Mouse (Mus musculus): Measurements from ENCODE around the gene Lgmn.

Lgmn gene

DNA sequence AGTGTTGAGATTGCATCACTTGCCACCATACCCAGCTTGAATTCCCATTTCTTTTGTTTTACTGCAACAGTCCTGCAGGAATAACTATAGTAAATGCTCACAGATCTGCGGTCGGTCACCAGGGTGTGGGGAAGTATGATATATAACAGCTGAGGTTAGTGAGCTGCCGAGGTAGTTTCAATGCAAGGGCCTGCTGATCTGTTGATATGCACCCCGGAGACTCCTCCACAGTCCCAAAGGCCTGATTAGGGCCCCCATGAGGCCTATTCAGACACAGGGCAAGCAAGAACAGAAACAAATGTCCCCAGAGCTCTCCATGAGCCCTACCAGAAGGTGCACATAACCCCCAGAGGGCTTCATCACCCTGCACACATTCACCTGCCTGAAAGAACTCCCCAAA is 9.4 kb downstream of the Lgmn start:
- peak; percentile 30 for DNase-seq

DNA sequence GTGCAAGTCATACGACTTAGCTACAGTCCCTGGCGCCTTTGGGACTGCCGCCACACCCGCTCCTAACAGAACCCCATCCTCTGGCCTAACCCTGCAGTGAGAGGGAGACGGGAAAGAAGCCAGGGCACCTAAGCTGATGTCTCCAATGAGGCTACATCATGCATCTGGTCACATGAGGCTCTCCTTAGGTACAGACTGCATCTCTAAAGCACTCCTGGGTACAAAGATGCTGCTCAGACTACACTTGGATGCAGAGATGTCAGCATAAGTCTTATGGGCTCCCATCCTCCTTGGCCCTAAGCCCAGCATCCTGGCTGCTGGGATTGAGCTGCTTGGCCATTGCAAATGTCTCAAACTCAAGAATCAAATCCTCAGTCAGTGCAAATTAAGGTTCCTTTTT is 10.0 kb downstream of the Lgmn start:
- no peak for DNase-seq

DNA sequence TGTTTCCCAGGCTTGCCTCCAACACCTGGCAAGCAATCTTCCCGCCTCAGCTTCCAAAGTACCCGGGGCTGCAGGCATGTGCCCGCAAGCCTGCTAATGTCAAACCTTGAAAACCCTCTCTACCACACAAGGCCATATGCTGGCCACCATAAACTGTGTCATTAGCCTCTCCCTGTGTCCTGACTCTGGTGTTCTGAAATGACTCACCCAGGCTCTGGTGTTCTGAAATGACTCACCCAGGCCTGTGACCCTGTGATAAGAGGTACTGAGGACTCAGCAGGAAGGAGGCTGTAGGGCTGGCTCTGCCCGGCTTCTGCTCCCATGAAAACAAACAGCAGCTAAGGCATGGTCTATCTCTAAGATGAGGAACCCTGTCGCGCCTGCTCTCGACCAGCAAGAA is 13.3 kb downstream of the Lgmn start:
- peak; percentile 78 for DNase-seq

DNA sequence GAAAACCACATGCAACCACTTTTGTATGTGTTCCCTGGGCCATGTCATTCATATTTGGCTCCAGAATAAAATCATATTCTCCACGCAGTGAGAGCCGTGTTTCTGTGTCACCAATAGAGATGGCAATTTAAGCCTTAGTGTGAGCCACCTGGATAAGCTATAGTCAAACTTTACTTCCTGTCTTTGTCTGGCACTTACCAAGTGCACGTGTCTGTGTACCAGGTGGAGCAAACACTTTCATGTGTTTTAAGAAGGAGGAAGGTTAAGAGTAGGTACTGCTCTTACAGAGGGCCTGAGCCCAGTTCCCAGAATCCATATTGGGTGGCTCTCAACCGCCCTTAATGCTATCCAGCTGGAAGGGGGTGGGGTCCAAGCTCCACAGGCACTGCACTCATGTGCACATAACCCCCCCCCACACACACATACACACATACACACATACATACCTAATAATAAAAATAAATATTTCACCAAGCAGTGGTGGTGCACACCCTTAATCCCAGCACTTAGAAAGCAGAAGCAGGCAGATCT is 14.5 kb downstream of the Lgmn start:
- no peak for DNase-seq

DNA sequence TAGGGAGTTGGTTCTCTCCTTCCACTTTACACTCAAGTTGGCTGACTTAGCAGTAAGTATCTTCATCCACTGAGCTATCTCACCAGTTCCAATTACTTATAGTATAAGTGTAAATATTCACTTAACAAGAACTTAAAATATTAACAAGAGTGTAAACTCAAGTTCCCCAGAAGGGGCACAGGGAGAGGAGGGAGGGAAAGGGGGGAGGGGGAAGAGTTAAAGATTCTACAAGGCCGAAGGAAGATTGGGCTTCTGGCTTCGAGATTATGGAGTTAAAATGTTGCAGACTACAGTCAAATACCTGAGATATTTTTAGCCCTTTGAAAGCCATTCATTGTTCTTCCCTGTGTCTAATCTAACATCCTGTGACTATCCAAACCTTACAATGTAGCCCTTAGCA is 15.2 kb downstream of the Lgmn start:
- no peak for DNase-seq

DNA sequence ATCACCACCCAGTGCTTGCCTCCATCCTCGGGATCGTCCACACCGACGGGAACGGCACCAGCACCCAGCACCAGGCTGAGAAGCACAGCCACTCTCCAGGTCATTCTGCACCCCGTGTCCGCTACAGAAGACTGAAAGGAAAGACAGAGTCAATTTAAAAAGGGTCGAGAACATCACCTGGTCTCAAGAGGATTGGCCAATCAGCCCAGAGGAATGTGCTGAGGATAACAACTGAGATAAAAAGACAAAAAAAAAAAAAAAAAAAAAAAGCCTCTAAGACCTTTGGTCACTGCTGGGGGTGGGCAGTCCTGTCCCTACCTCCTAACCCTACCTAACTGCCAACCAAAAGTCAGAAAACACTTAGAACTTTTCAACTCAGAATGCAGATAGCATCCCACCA is 16.0 kb downstream of the Lgmn start:
- DNase-seq = no peak

DNA sequence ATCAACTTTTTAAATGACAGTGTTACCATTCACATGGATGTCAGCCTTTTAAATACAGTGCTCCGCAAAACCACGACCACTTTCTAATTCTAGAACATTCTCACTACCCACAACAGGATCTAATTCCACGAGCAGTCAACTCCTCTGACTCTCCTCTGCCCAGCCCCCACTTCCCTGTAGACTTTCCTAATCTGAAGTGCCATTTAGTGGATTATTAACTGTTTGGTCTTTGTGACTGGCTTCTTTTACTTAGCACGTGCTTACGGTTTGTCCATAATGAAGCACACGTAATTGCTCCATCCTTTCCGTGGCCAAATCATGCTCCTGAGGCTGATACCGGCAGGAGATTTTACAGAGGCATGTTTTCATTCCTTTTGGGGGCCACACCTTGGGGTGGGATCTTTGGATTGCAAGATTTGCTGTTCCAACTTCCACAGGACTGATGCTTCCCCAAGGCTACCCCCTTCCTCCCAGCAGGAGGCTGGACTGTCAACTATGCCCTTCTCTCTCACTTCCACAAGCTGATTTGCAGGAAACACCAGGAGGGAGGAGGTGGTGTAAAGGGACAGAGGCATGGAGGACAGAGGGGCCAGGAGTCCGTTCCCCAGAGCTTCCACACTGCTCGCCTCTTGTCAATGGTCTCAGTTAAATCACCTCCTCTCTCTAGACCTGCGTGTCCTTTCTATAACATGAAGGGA is 16.8 kb downstream of the Lgmn start:
- DNase-seq = no peak

DNA sequence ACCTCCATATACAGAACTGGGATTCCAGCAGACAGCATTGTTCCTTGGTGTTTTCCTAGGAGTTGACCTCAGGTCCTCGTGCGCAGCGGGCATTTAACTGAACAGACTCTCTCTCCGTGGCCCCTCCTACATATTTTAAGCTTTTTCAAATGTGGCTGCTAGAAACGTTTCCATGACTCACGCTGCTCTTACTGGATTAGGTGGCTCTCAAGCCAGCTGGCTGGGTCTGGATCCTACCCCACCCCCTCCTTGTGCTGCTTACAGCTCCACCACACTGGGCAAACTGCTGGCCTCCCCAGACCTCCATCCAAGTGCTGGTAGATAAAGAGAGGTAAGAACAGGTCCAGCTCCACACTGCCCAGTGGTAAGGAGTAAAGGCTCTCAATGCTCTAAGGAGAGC is 17.5 kb downstream of the Lgmn start:
- DNase-seq = no peak

DNA sequence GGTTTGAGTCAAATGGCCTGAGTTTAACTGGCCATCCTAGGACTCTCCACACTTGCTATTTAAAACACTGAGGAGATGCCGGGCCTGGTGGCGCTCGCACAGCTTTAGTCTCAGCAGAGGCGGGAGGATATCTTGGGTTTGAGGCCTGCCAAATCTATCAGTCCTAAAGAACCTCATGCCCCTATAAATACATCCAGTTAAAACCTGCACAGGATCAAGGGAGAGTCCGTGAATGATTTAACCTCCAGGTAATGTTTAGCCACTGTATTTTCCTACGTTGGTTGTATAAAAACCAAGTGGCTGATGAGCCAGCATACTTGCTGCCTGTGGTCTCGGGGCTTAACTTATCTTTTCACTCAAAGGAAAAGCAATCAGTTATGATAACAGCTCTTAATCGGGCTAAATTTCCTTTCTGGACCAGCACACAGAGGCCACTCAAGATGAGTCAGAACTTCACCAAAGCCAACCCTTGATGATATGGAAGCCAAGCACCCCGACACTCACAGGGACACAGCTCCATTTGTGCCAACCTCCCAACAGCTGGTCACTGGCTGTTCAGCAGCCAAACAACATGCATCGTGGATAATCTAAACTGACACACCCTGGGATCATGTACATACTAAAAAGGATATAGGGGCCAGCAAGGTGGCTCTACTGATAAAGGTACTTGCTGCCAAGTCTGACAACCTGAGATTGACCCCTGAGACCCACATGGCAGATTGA is 19.3 kb downstream of the Lgmn start:
- peak; percentile 39 for DNase-seq

DNA sequence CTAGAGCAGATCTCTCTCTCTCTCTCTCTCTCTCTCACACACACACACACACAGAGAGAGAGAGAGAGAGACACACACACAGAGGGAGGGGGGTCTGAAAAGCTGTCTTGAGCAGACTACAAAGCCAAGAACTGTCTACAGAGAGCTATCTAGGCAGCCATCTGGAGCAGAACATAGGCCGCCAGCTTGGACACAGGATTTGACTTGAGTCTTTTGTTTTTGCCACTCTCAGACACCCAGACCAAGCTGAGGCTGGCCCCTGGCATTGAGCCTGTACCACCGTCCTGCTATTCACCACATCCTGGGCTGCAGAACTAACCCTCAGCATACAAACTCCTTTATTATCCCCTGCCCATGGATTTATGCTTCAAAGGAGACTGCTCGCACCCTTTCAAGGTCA is 20.1 kb downstream of the Lgmn start:
- DNase-seq = no peak

DNA sequence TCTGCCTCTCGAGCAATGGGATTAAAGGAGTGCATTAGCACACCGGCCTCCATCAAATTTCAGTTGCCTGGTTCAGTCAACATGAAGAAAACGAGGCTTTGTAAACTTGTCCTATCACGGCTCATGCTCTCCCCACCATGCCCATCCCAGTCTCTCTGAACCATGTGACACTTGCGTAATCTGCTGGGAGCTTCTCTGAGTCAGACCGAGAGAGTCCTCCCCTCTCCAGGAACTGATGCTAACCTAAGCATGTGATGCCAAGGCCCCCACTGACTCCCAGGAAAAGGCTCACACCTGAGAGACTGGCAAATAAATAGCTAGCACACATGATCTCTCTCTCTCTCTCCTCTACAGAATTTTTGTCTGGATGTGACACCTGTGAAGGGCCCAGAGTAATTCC is 21.9 kb downstream of the Lgmn start:
- DNase-seq = no peak

DNA sequence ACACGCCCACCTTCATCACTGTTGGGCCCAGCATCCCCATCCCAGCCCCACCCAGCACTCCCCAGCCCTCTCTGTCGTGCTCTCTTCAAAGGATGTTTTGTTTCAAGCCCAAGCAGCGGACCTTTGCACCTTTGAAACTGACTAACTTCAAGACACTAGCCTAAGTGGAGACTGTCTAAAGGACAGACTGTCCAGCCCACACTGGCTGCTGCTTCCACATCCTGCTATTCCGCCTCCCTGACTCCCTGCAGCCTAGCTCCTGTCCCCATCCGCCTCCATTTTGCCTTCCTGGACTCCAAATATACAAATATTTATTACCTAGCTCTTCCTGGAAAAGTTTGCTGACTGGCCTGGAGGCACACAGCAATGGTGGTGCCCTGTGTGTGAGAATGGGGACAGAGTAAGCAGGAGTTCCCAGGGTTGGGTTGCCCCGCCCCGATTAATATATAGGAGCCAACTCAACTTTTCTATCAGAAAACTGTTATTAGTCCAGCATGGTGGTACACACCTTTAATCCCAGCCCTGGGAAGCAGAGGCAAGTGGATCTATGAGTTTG is 22.6 kb downstream of the Lgmn start:
- DNase-seq = no peak

DNA sequence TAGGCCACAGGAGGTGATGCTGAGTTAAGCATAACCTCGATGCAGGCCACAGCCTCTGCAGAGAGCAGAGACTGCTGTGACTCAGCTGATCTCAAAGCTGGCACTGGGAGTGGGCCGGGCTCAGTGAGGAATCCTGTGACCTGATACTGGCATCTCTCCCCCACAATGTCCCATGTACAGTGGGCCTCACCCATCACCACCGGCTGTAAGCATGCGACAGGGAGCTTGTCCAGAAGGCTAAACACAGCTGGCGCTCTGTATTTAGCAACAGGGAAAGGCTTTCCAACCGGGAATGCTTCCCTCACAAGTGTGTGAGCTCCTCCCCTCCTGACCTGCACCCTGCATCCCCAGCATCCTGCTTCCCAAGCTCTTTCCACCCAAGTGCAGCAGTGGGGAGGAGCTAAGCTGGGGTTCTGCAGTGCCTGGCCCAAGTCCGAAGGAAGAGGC is 23.2 kb downstream of the Lgmn start:
- DNase-seq = peak; percentile 39

DNA sequence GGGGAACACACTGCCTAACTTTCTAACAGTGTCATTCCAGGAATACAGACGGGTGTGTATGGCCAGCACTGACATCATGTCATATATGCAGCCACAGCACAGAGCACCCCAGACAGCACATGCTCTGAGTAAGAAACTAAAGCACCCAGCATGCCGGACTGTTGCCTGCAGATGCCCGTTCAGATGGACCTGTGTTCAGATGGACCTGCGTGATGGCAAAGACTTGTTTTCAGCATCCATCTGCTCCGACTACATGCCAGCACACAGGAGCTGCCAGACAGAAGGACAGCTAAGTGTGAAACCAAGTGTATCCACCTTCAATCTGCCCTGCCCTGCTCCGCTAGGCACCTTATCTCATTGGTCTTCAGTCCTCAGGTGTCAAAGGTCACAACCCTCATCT is 24.9 kb downstream of the Lgmn start:
- DNase-seq = no peak

DNA sequence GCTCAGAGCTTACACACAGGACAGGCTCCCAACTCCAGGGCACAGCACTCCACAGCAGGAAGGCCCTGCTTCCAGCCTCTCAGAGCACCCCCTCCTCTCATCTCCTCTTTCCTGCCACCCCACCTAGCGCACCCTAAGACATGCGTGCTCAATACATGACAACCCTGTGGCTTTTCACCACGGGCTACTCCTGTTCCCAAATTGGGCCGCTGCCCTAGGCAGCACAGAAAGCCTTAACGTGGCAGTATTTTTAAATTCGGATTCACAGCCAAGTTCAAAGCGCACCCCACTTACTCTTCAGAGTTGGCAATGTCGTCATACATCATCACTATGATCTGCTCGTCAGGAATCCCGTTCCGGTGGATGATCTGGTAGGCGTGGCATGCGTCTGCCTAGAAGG is 26.4 kb downstream of the Lgmn start:
- no peak for DNase-seq

DNA sequence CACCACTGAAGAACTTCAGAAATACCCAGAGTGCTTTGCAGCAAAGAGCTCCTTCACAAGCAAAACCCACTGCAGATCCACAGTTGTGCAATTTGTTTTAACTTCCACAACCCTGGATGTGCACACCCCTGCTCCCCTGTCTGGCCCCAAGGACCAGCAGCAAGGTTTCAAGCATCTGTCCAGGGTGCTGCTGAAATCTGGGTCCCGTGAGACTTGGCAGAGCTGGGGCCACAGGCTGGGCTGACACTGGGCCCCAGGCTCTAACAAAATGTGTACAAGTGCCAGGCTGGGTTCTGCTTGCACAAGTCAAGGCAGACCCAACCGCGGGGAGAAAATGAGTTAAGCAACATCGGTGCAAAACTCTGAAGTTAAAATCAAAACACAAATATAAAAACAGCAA is 41.0 kb downstream of the Lgmn start:
- no peak for DNase-seq

DNA sequence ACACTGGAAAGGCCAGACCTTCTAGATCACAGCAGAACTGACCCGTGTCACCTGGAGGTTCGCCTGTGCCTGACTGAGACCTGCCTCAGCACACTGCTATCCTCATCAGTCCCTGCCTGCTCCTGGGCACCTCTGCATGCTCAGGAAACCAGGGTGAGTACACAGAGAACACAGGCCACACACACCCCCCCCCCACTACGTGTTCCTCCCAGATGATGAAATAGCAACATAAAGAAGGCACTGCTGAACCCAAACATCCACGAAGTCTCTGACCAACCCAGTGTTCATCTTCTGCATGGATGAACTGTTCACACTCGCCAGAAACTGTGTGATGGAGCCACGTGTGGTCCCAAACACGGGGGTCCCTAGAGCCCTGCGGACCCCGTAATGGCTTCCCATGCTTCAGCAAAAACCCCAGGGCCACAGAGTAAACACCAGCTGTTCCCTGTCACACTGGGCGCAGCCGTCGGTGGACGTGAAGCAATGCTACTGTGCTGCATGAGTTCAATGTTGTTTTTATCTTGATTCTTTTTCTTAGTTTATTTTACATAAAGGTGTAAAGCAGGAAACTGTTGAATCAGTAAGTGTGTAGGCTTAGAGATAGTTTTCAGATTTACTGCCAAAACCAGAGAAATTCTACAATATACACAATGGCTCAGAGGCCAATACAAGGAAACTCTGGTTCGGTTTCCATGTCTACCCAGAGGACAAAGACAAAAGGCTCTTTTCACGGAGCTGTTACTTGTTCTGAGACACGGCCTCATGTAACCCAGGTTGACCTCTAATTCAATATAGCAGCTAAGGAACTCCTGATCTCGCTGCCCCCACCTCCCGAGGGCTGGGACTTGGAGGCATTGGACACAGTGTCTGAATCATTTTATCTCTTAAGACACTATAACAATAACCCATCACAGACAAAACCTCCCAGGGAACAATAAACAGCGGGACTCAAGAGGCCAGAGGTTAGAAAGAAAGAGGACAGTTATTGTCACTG is 43.3 kb downstream of the Lgmn start:
- DNase-seq = no peak

DNA sequence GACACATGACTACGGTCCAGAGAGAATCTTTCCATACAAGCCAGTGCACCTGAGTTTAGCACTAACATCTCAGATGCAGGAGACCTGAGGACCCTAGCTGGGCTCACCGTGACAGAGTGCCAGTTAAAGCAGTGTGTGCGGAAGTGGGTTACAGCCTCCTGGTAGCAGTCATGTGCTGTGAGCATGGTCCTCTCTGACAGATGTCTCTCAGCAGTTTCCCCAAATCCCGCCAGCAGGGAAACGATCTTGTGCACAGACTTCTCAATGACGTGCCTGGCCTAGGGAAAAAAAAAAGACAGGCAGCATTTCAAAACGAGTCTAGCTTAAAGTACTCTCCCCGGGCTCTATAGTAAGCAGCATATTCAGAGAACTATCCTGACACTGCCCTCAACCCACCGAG is 44.1 kb downstream of the Lgmn start:
- DNase-seq = no peak

DNA sequence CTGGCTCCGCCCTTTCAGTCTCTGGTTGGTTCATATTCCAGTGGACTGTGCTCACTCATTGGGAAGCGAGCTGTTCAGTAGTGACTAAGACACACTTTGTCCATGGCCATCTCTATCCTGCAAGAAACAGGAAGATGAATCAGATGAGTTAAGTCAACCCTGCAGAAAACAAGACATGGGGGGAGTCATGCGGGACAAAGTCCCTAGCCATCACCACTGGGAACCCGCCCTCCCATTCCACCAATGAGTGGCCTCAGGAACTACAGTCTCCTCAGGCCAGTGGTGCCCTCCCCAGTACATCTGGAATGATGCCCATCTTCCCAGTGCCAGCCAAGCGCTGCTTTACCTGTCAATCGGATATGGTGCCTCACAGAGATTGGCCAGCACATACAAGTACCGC is 45.1 kb downstream of the Lgmn start:
- no peak for DNase-seq

DNA sequence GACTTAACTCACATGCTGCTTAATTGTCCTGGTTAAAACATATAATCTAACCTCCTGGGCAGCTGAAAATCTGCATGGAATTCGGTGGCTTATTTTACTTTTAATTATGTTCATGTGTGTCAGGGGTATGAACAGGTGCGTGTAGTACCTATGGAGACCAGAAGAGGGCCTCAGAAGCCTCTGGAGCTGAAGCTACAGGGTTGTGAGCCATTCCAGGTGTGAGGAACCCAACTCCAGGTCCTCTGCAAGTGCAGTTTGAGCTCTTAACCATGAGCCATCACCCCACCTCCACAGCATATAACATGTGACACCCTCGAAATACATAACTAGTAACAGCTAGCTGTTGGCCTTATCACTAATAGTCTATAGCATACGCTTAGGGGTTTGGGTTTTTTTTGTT is 47.6 kb downstream of the Lgmn start:
- peak; percentile 49 for DNase-seq

DNA sequence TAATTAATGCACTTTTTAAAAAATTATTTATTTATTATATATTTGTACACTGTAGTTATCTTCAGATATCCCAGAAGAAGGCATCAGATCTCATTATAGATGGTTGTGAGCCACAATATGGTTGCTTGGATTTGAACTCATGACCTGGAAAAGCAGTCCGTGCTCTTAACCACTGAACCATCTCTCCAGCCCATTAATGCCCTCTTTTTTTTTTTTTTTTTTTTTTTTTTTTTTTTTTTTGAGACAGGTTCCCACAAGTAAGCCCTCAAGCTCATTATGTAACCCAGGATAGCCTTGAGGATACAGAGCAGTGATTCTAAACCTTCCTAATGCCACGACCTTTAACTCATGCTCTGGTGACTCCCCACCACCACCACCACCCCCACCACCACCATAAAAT is 48.5 kb downstream of the Lgmn start:
- DNase-seq = no peak

DNA sequence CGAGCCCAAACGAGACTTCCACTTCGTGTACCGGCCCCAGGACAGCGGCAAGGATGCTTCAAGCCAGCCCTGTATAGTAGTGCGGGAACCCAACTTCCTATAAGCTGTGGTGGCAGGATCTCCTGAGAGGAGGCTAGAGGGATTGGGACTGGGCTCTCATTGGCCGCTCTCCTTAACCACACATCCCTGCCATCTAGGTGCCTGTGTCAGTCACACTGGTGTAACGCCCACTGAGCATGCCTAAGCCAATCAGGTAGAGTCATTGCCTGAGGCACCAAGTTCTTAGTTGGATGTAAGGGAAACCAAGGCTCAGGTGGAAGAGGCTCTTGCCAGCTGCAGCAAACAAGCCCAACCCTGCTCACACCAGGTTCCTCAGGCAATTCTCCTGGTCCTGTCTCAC is 49.6 kb downstream of the Lgmn start:
- no peak for DNase-seq
